Mouse (Mus musculus) megakaryocyte, embryonic 14.5 days (primary cell): Measurements from ENCODE around the gene Gpc6. TPM values are rescaled to one million over a fixed set of nuclear protein-coding genes. Genes with fewer than 3 reads are reported as not detected.

Source experiments
- H3K27me3 ChIP-seq: replicated peaks from 2 replicates; pipeline ENCODE3; 2012; ENCODE audit warnings: inconsistent platforms
- H3K36me3 ChIP-seq: replicated peaks from 2 replicates; pipeline ENCODE3; 2012; ENCODE audit warnings: low read length, inconsistent platforms, mixed read lengths
- H3K4me1 ChIP-seq: 2 replicates; pipeline ENCODE4 v1.6.1; 2012; ENCODE audit warnings: inconsistent platforms
- H3K4me3 ChIP-seq: replicated peaks from 2 replicates; pipeline ENCODE3; 2012; ENCODE audit warnings: moderate library complexity, mild to moderate bottlenecking, inconsistent platforms
- H3K9me3 ChIP-seq: 2 replicates; pipeline ENCODE4 v1.6.1; 2012; ENCODE audit warnings: inconsistent platforms
- FLI1 ChIP-seq: IDR thresholded peaks from 2 replicates; pipeline ENCODE4 v1.6.1; 2012; ENCODE audit warnings: low read length, inconsistent platforms, mixed read lengths
- GATA1 ChIP-seq: IDR thresholded peaks from 3 replicates; pipeline ENCODE4 v1.6.1; 2012; ENCODE audit warnings: mixed read lengths, low read length, inconsistent platforms, borderline replicate concordance
- polyA plus RNA-seq: library from polyadenylated mRNA; stranded (reverse); fragments of >175 nt; gene quantifications from 2 replicates; pipeline ENCODE4 v1.2.3, GENCODE M21; 2012; ENCODE audit warnings: low replicate concordance; ENCODE audit not compliant: insufficient read depth

Gpc6 gene
- polyA plus RNA-seq, 1 experiment, result not detected

- TF ChIP-seq FLI1 (no peak), GATA1 (no peak)
- H3K27me3 ChIP-seq, result no peaks in the 10 kb centered on the region
- no peaks in the 10 kb centered on the region for H3K36me3 ChIP-seq
- H3K4me3 ChIP-seq, result no peak overlapping the region
- H3K9me3 ChIP-seq, result peaks cover 45% of the 10 kb centered on the region
- no peaks in the 10 kb centered on the region for H3K4me1 ChIP-seq
Measured at GRCm38 (mm10) chr14:117786647-117787046, 861.5 kb downstream of the Gpc6 start.

- Histone ChIP-seq H3K4me3 (no peak overlapping the region), H3K36me3 (no peaks in the 10 kb centered on the region), H3K4me1 (no peaks in the 10 kb centered on the region), H3K27me3 (no peaks in the 10 kb centered on the region), H3K9me3 (peaks cover 34% of the 10 kb centered on the region)
- TF ChIP-seq FLI1 (no peak), GATA1 (no peak)
Measured at GRCm38 (mm10) chr14:117794874-117795273, 869.8 kb downstream of the Gpc6 start.

GRCm38 (mm10) chr14:117796661-117797060 lies 871.5 kb downstream of the Gpc6 start:
- Histone ChIP-seq H3K27me3 (no peaks in the 10 kb centered on the region), H3K4me1 (no peaks in the 10 kb centered on the region), H3K9me3 (peaks cover 45% of the 10 kb centered on the region), H3K4me3 (no peak overlapping the region), H3K36me3 (no peaks in the 10 kb centered on the region)
- TF ChIP-seq GATA1 (no peak), FLI1 (no peak)

- H3K36me3 ChIP-seq, result no peaks in the 10 kb centered on the region
- H3K4me3 ChIP-seq, result no peak overlapping the region
- peaks cover 42% of the 10 kb centered on the region for H3K9me3 ChIP-seq
- no peaks in the 10 kb centered on the region for H3K27me3 ChIP-seq
- TF ChIP-seq FLI1 (no peak), GATA1 (no peak)
- no peaks in the 10 kb centered on the region for H3K4me1 ChIP-seq
Measured at GRCm38 (mm10) chr14:117800399-117800798, 875.3 kb downstream of the Gpc6 start.

- no peaks in the 10 kb centered on the region for H3K36me3 ChIP-seq
- H3K4me3 ChIP-seq, result no peak overlapping the region
- no peaks in the 10 kb centered on the region for H3K27me3 ChIP-seq
- no peak for TF ChIP-seq FLI1
- TF ChIP-seq GATA1, result no peak
- H3K9me3 ChIP-seq, result peaks cover 48% of the 10 kb centered on the region
- no peaks in the 10 kb centered on the region for H3K4me1 ChIP-seq
Measured at GRCm38 (mm10) chr14:117807846-117808245, 882.7 kb downstream of the Gpc6 start.

- Histone ChIP-seq H3K9me3 (peaks cover 47% of the 10 kb centered on the region), H3K36me3 (no peaks in the 10 kb centered on the region), H3K27me3 (no peaks in the 10 kb centered on the region), H3K4me1 (no peaks in the 10 kb centered on the region), H3K4me3 (no peak overlapping the region)
- TF ChIP-seq FLI1, result no peak
- TF ChIP-seq GATA1, result no peak
Measured at GRCm38 (mm10) chr14:117808326-117808725, 883.2 kb downstream of the Gpc6 start.

- no peaks in the 10 kb centered on the region for H3K36me3 ChIP-seq
- H3K4me1 ChIP-seq, result no peaks in the 10 kb centered on the region
- H3K9me3 ChIP-seq, result peaks cover 46% of the 10 kb centered on the region
- no peak overlapping the region for H3K4me3 ChIP-seq
- H3K27me3 ChIP-seq, result no peaks in the 10 kb centered on the region
- TF ChIP-seq GATA1, result no peak
- no peak for TF ChIP-seq FLI1
Measured at GRCm38 (mm10) chr14:117810321-117811270, 885.5 kb downstream of the Gpc6 start.

GRCm38 (mm10) chr14:117813473-117813872 lies 888.4 kb downstream of the Gpc6 start:
- no peak overlapping the region for H3K4me3 ChIP-seq
- no peaks in the 10 kb centered on the region for H3K36me3 ChIP-seq
- no peaks in the 10 kb centered on the region for H3K27me3 ChIP-seq
- TF ChIP-seq FLI1 (no peak), GATA1 (no peak)
- no peaks in the 10 kb centered on the region for H3K4me1 ChIP-seq
- H3K9me3 ChIP-seq, result peaks cover 44% of the 10 kb centered on the region

GRCm38 (mm10) chr14:117816008-117816407 lies 890.9 kb downstream of the Gpc6 start:
- Histone ChIP-seq H3K4me1 (no peaks in the 10 kb centered on the region), H3K9me3 (peaks cover 39% of the 10 kb centered on the region), H3K36me3 (no peaks in the 10 kb centered on the region), H3K27me3 (no peaks in the 10 kb centered on the region), H3K4me3 (no peak overlapping the region)
- TF ChIP-seq GATA1 (no peak), FLI1 (no peak)

GRCm38 (mm10) chr14:117816706-117817105 lies 891.6 kb downstream of the Gpc6 start:
- TF ChIP-seq GATA1, result no peak
- TF ChIP-seq FLI1, result no peak
- no peaks in the 10 kb centered on the region for H3K4me1 ChIP-seq

More at GRCm38 (mm10) chr14:117816706-117817105, 891.6 kb downstream of the Gpc6 start:
- Histone ChIP-seq H3K9me3 (peaks cover 33% of the 10 kb centered on the region), H3K27me3 (no peaks in the 10 kb centered on the region), H3K4me3 (no peak overlapping the region), H3K36me3 (no peaks in the 10 kb centered on the region)
